In genomic region chr6:6005762-6006431, GRCm38 (mm10) we compare ENCODE assay signal across 8 mouse cellular contexts.
DNase-seq lines count a peak whose midpoint lies in the region; ATAC-seq and TF ChIP-seq lines count a peak whose summit lies in the region.

No protein-coding gene starts in this region.

- peak overlapping the region; percentile 26; the same call in 1 of the 2 replicates for H3K9ac ChIP-seq in intestine, postnatal 0 days (ENCODE audit: low read depth, low read length)

- no peaks in the 10 kb centered on the region for H3K4me1 ChIP-seq in intestine, postnatal 0 days (replicated peaks; ENCODE audit: control insufficient read depth, insufficient read depth, low read length)

- DNase-seq in adrenal gland, postnatal 36 days = peak; percentile 74 to 79
- DNase-seq in embryo, embryonic 9.5 days (ENCODE audit: extremely low spot score) = peak; percentile 86
- DNase-seq in heart, adult 11 months = peak; percentile 95
- peak; percentile 68 to 73 for DNase-seq in left cerebral cortex, postnatal 36 days (ENCODE audit: low spot score in 2 of 2)
- DNase-seq in right cerebral cortex, postnatal 4 days = peak; percentile 82
- DNase-seq in c-Kit-positive CD71-positive TER-119-positive erythroid progenitor cells, embryonic 14.5 days (ENCODE audit: low spot score) = no peak

- H3K4me3 ChIP-seq in intestine, postnatal 0 days (ENCODE audit: low read depth, low read length) = peak overlapping the region; percentile 61

- intact Hi-C loops in left cerebral cortex, postnatal 36 days (cut with DNase I) = loop anchor here (2.0 to 10.0 kb wide), 2 partner anchors 569 to 879 kb away; partner anchors contain the start of gene Sem1

- WGBS in intestine, postnatal 0 days = 4% methylated on average over 42 of the region's 42 CpGs

- H3K36me3 ChIP-seq in intestine, postnatal 0 days (ENCODE audit: control insufficient read depth, insufficient read depth) = no peaks in the 10 kb centered on the region

- ATAC-seq in intestine, postnatal 0 days = peak; percentile 73
- ATAC-seq in megakaryocyte-erythroid progenitor cell, adult 5-6 weeks (replicated peaks; ENCODE audit: low FRiP score, low TSS enrichment, poor library complexity, severe bottlenecking) = peak; percentile 98

- TF ChIP-seq CTCF in intestine, postnatal 0 days (IDR thresholded peaks at IDR 0.05; ENCODE audit: low read depth) = peak; percentile 97

- no peak overlapping the region for H3K27ac ChIP-seq in intestine, postnatal 0 days (ENCODE audit: low read depth, low read length)

- H3K27me3 ChIP-seq in intestine, postnatal 0 days (replicated peaks; ENCODE audit: control insufficient read depth, insufficient read depth, low read length) = no peaks in the 10 kb centered on the region

- H3K4me2 ChIP-seq in intestine, postnatal 0 days (replicated peaks; ENCODE audit: low read depth) = peak overlapping the region; percentile 98

- no peaks in the 10 kb centered on the region for H3K9me3 ChIP-seq in intestine, postnatal 0 days (ENCODE audit: control insufficient read depth)
